Mouse (Mus musculus) layer of hippocampus, postnatal 14 days (tissue): ENCODE data around the gene Ndufs2. TPM values are rescaled to one million over a fixed set of nuclear protein-coding genes. Genes with fewer than 3 reads are reported as not detected.
"Not testable (repeated sequence)": the region's sequence is repeated elsewhere in the genome, so short reads cannot be mapped to it uniquely, and the experiment has no call there.

Experiments
- DNase-seq, 2 experiments: peaks; one replicate each; pipeline ENCODE4 v3.0.0; 2021 to 2022; ENCODE audit warnings: low spot score in 2 of 2, mixed read lengths in 1 of 2
- total RNA-seq, 2 experiments: library from RNA; stranded (reverse); gene quantifications; 2 replicates each; pipeline ENCODE4 v1.2.3; 2021

Gene Ndufs2
- total RNA-seq, 2 experiments from 2014 or later, result 274 to 282 TPM

DNA sequence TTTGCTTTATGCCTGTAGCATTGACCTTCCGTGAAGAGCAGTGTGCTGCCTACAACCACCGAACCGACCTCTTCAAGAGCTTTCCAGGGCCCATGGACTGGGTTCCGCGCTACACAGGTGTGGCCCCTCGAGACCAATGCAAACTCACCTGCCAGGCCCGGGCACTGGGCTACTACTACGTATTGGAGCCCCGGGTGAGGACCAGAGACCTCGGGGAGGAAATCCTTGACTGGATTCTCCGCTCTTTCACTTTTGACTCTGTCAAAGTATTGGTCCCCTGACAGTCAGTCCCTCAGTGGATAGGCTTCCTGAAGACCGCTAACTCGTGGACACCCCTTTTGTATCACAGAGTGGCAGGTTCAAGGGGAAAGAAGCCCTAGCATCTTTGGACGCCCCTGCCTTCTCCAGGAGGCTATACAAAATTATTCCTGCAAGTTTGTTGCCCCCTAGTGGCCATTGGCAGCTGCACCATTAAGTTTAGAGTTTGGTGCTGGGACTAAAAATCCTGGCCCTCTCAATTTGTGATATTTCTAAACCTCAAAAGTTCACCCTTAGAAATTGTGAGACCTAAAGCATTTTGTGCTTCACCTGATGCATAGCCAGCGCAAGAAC lies 5.9 kb upstream of the Ndufs2 start:
- peak; percentile 50 to 64 for DNase-seq

DNA sequence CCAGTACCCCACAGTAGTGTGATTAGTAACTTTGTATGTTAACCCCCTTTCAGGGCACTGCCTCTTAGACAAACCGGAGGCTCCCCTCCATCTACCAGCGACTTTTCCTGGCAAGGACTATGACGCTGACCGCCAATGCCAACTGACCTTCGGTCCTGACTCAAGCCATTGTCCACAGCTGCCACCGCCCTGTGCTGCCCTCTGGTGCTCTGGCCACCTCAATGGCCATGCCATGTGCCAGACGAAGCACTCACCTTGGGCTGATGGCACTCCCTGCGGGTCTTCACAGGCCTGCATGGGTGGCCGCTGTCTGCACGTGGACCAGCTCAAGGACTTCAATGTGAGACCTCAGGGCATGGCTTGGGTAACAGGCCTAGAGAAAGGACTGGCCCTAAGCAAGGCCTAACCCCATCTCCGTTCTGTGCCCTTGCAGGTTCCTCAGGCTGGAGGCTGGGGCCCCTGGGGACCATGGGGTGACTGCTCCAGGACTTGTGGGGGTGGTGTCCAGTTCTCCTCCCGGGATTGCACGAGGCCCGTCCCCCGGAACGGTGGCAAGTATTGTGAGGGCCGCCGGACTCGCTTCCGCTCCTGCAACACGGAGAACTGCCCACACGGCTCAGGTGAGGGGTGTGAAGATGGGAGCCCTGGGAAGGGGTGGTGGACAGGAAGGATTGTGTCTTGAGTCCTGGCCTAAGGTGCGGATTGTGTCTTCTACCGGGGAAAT lies 5.1 kb upstream of the Ndufs2 start:
- no peak for DNase-seq

DNA sequence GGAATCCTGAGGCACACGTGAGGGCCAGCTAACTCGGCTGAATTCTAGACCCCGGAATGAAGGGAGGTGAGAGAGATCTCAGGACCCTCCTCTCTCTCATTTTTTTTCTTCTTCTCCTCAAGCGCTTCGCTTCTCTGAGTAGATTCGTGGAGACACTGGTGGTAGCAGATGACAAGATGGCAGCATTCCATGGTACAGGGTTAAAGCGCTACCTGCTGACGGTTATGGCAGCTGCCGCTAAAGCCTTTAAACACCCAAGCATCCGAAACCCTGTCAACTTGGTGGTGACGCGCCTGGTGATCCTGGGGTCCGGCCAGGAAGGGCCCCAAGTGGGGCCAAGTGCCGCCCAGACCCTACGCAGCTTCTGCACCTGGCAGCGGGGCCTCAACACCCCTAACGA lies 1.2 kb upstream of the Ndufs2 start:
- no peak for DNase-seq

DNA sequence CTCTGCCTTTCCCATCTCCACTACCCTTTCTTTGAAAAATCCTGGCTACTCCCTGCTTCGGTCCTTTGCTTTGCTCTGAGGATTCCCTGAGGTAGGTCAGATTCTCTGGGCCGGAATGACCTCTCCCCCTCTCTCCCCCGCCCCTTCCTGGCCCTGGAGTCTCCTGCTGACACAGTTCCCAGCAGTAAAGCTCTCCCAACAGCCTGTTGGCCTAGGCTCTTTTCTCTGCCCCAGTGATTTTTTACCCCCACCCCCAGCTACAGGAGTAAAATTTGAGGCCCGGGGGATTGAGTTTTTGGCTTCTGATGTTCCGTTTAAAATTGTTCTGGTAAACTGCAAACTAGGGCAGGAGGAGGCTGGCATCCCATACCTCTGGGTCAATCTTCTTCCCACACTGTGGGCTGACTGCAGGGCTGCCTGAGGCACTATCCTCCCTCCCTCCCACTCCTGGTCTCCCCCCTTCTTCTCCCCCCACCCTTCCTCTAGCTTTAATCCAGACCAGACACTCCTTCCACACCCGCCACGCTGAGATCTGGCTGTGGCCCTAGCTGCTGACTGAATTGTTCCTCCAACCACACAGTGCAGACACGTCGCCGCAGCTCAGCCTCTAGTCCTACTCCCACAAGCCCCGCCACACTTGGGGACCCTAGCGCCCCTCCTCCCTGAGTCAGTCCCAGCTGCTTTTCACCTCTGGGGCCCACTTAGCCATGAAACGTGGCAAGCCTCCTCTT lies 571 bp upstream of the Ndufs2 start:
- no peak for DNase-seq

DNA sequence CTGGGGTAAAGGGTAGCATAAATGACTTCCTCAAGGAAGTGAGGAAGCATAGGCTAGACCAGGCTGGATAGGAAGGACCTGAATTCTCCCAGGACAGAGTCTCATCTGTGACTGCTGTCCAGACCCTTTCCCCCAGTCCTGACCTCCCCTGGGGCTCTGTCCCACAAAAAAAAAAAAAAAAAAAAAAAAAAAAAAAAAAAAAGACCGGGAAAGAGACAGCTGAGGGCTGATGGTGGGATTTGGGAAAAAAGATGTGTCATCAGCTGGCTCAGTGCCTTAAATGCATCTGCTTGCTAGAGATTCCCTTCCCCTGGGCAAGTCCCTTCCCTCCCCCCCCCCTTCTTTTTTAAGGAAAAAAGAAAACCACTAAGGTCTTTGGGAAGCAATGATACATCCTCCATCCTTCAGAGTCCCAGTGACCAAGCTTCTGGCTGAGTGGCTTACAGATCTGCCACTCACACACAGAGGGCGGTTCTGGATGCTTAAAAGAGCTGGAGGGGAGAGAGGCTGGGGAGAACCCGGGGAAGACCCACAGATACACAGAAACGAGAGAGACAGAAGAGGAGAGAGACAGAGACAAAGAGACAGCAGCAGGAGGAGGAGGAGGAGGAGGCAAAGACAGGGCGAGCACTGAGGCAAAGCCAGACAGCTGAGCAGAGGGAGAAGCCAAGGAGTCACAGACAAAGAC lies 1.1 kb downstream of the Ndufs2 start, which contains the start of gene Adamts4:
Gene Adamts4 (plus strand): TSS at position 509 of the 688 bp plus-strand sequence.
- DNase-seq, result peak; percentile 60 to 64

DNA sequence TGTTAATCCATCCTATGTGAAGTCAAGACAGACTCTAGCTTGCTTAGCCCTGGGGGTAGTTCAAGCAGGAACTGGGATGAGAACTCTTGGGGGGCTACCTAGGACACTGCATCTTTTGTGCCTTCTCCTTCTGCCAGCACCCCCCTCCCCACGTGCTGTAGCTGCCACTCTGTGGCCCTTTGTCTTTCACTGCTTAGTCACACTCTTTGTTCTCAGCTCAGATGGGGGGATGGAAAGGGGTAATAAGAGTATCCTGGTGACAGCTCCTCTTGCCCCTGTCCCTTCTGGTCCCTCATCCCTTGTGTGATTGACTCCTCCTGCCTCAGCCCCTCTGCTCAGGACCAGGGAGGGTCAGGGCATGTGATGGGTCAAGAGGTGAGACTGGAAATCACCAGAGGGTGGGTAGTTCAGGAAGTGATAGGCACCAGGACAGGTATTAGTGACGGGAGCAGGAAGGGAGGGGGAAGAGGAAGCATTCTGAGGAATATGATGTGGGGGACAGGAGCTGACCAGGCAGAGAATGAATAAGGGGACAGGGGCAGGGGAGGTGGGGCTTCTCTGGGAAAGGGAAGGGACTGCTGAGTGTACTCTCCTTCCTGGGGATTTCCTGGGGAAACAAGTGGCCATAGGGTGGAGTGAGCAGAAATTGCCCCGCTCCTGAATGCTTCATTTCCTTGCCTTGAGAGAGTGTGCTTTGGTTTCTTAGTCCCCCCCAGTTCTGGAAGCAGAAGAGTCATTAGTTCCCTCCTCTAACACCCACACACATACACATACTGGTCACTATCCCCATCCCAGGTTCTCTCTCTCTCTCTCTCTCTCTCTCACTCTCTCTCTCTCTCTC lies 2.6 kb downstream of the Ndufs2 start:
- no peak for DNase-seq

DNA sequence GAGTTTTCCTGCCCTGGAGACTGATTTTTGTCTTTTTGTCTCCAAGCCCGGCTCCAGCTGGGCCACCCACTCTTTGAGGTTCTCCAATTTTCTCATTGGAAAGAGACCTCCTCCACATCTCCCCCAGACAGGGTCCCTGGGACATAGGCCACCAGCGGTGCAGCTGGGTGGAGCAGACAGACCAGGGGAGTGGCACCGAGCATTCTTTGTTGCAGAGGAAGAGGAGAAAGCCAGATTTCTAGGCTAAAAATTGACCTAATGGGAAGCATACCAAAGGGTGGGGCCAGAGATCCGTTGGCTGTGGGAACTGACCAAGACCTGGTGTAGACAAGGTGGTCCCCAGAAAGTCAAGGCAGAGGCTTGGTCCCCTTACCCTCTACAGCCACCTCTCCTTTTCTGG lies 3.3 kb downstream of the Ndufs2 start:
- no peak for DNase-seq

DNA sequence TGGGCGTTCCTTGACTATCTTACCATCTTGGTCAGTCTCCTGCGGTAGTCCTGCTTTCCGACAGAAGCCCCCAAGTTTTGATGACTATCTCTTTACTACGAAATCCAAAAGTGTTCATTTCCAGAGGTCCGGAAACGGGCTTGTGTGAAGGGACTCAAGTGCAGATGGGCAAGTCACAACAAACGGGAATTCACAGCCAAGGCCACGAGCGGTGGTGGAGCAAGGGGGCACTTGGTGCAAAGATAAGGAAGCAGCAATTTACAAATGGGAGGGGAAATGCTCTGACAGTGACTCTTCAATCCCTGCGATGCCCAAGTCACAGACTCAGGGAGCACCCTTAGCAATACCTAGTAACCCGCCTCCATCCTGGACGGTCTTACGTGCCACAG lies 3.7 kb downstream of the Ndufs2 start:
- no peak for DNase-seq

DNA sequence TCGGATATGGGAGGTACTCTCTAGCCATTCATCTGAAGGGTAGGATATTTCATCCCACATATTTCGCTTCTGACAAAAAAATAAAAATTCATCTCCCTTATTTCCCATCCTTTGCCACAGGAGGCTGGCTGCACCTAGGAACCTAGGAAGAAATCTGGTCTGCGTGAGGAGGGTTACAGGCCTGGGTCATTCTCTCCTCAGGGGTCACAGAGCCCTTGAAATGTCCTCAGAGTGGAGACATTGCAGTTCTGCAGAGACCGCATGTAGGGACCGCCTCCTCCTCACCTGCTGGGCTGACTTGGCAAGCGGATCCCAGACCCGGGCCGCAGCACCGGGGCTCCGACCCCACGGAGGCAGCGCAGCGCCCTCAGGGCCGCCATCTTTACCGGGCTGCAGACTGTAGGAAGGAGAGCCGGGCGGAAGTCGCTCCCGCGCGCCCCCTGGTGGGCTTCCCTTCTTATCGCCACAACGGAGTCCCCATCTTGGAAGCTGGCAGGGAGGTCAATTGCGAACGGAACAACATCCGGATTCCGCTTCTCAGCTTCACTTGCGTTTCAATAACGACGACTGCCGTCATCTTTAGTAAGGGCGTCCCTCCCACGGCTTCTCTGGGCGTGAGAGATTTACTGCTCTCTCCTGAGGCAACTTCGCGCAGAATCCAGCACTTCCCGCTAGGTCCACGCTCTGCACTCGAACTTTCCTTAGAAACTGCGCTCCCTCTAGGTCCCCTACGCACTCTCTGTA lies 4.3 kb downstream of the Ndufs2 start:
- DNase-seq, result peak; percentile 97 to 99

DNA sequence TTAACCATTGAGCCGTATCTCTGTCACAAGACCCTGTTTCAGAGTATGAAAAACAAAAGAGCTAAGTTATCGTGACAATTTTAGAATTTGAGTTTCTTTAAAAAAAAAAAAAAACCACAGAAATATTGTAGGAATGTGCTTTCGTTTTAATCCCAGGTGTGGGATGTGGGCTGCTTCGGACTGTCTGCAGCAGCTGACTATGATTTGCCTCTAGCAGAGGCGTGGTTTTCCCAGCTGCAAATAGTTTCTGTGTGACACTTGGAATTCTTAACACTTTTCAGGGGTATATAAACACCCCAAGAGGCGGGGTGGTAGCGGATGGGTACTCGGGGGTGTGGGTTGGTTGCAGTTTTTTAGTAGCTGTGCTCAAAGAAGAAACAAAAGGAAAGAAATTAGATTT lies 5.8 kb downstream of the Ndufs2 start:
- DNase-seq, result no peak

DNA sequence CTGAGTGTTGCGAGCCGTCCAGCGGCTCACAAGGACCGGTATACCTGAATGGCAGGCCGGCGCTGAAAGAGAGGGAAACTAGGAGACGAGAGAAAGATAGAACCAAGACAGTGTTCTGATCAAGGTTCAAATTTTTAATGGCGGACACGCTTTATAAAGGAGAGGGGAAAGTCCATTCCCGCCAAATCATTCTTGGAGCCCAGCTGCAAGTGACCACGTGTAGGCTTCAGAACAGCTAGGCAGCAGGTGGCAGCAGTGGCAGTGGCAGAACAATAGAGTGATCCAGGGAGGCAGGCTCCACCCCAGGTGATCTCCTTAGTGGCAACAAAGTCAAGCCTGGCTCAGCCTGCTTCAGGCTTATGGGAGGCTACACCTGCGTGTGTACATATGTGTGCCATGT lies 9.2 kb downstream of the Ndufs2 start:
- DNase-seq, result not testable (repeated sequence)

DNA sequence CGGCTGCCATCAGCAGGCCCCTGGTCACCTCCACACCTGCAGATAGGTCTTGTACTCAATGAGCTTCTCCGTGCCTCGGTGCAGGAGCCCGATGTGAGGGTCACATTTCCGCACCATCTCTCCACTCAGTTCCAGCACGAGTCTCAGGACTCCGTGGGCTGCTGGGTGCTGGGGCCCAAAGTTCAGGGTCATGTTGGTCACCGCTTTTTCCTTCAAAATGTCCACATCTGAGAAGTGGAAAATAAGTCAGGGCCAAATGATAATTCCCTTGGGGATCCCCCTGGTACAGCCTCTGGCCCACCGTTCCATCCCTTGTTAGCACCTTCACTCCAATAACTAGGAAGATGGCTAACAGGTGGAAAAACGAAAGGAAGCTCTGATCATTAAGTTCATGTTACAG lies 10.3 kb downstream of the Ndufs2 start:
- DNase-seq, result no peak

DNA sequence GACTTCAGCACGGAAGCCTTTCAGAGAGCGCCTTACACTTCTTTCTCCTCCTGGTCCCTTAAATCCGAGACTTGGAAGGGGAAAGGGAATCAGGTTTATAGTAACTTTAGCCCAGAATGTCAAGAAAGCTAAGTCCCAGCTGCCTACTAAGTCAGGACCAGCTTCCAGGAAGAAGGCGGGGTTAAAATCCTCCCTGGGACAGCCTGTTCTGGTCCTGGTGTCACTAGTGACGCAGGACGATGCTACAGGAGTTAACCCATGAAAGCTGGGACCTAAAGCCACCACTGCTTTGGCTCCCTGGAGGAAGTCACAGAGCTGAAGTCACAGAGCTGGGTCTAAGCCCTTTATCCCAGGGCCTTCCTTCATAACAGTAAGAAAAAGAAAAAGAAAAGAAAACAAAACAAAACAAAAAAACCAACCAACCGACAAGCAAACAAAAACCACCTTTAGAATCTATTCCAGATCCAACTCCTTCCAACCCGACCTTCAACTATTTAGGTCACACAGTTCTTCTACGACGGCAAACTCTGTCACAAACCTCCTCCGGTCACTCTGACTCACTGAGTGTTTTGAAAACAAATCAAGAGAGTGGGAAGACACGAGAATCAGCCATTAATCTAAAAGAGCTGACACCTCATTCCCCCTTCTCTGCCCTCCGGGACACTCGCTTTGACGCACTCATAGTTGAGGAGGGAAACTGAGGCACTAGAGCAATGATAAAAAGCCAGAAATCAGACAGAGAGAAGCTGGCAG lies 11.0 kb downstream of the Ndufs2 start:
- DNase-seq, result no peak

DNA sequence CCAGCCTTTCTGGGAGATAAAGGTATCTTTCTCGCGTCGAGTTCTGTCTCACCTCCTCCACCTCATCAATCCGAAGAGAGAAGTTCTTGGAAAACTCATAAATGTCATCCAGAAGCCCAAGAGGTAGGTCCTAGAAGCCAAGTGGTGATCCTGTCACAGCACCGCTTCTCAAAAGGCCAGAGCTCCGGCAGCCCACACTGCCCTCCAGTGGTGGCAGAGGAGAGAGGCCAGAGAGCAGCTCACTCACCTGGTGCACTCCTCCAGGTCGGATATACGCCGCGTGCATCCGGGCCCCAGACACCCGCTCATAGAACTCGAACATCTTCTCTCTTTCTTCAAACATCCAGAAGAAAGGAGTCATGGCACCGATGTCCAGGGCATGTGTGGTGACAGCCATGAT lies 12.7 kb downstream of the Ndufs2 start:
- DNase-seq, result no peak

DNA sequence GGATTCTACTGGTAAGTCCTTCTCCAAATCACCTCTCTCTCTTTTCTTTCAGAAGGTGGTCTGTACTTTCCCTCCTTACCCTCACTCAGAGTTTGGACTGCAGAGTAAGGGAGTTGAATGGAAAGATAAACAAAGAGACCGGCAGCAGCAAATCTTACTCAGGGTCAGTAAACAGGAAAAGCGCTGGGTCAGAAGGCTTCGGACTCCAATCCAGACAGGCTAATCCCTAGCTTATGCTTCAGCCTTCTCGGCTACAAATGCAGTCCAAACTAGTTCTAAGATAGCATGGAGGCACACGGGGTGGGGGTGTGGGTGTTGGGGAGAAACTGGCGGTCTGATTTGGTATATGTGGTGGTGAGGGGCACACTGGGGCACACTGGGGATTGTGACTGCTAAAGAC lies 13.8 kb downstream of the Ndufs2 start:
- no peak for DNase-seq

DNA sequence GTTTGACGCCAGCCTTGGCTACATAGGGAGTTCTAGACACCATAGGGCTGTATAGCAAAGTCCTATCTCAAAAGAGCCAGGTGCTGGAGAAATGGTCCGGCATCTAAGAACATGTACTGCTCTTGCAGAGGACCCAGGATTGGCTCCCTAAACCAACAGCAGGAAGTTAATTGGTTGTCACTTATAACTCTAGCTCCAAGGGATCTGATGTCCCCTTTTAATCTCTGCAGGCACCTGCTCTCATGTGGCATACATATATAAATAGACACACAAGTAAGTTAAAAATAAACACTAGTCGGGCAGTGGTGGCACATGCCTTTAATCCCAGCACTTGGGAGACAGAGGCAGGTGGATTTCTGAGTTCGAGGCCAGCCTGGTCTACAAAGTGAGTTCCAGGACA lies 15.4 kb downstream of the Ndufs2 start:
- no peak for DNase-seq

DNA sequence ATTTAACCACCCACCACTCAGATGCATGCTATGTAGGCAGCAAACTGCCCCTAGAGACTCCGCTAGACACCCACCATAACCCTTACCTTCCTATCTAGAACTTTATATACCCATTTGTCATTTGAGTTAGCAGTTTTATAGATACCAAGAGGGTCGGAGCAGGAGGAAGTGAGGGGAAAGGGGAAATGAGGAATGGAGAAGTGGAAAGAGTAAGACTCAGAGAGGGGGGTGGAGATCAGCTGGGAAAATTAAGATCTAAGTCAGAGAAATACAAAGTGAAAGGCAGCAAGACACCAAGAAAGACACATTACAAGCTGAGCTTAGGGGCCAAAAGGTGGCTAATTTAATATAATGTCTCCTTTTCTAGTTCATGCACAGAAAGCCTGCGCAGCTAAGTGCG lies 16.6 kb downstream of the Ndufs2 start:
- no peak for DNase-seq

DNA sequence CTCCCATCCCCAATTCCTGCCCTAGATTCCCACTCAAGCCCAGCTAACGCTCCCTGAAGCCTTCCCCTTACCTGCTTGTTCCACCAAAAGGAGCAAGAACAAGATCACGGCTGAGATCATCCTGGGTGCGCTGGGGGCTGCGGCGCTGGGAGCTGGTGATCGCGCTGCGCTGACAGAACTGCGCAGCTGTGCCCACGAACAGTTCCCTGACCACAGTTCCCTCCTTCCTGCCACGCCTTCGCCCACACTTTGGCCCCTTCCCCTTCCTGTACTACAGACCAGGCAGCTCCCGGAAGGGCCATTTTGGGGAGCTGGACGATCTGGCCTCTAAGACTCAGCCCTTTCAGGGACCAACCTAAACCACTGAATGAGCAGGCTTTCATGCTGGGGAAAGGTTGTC lies 17.1 kb downstream of the Ndufs2 start, which contains the start of gene Fcer1g:
Gene Fcer1g (minus strand): TSS at position 240 of the 400 bp plus-strand sequence.
- no peak for DNase-seq
